8 mouse cellular contexts compared by ENCODE assay signal in genomic region chr1:172207111-172207584, GRCm38 (mm10). TPM values are rescaled to one million over a fixed set of nuclear protein-coding genes. Genes with fewer than 3 reads are reported as not detected.
DNase-seq lines count a peak whose midpoint lies in the region; ATAC-seq and TF ChIP-seq lines count a peak whose summit lies in the region.

No protein-coding gene starts in this region.

- 0 out of 2 replicates have a peak overlapping the region, but pooled peaks have one; percentile 80 for H3K27ac ChIP-seq in neural tube, embryonic 11.5 days (ENCODE audit: low read depth, low read length)
- peak overlapping the region; percentile 96 for H3K27ac ChIP-seq in heart, embryonic 16.5 days (ENCODE audit: low read length)
- H3K27ac ChIP-seq in liver, embryonic 12.5 days, result no peak overlapping the region; the same call in 1 of the 2 replicates
- peak overlapping the region; percentile 93 for H3K27ac ChIP-seq in stomach, postnatal 0 days (replicated peaks)

- H3K27me3 ChIP-seq in neural tube, embryonic 11.5 days (ENCODE audit: control insufficient read depth, insufficient read depth, low read length), result no peaks in the 10 kb centered on the region
- no peaks in the 10 kb centered on the region for H3K27me3 ChIP-seq in heart, embryonic 16.5 days (ENCODE audit: control insufficient read depth, insufficient read depth, low read length)
- H3K27me3 ChIP-seq in liver, embryonic 12.5 days (replicated peaks), result peaks cover 21% of the 10 kb centered on the region
- H3K27me3 ChIP-seq in stomach, postnatal 0 days (ENCODE audit: control insufficient read depth, insufficient read depth, low read length), result no peaks in the 10 kb centered on the region

- H3K4me2 ChIP-seq in neural tube, embryonic 11.5 days (ENCODE audit: low read depth), result peak overlapping the region; percentile 68
- peak overlapping the region; percentile 68 for H3K4me2 ChIP-seq in heart, embryonic 16.5 days (ENCODE audit: low read depth, low read length)
- peak overlapping the region; percentile 67 for H3K4me2 ChIP-seq in liver, embryonic 12.5 days
- H3K4me2 ChIP-seq in stomach, postnatal 0 days (replicated peaks; ENCODE audit: low read depth), result peak overlapping the region; percentile 69; the same call in 1 of the 2 replicates

- no peak overlapping the region; the same call in 1 of the 2 replicates for H3K9ac ChIP-seq in neural tube, embryonic 11.5 days (ENCODE audit: low read length)
- H3K9ac ChIP-seq in heart, embryonic 16.5 days (ENCODE audit: low read length), result peak overlapping the region; percentile 94
- H3K9ac ChIP-seq in liver, embryonic 12.5 days, result no peak overlapping the region
- no peak overlapping the region for H3K9ac ChIP-seq in stomach, postnatal 0 days (ENCODE audit: low read length)

- no peak for TF ChIP-seq CTCF in stomach, postnatal 0 days (IDR thresholded peaks at IDR 0.05; ENCODE audit: low read depth)

- no peaks in the 10 kb centered on the region for H3K9me3 ChIP-seq in neural tube, embryonic 11.5 days (ENCODE audit: control insufficient read depth, low read length)
- no peaks in the 10 kb centered on the region for H3K9me3 ChIP-seq in heart, embryonic 16.5 days (replicated peaks; ENCODE audit: control insufficient read depth, low read length)
- H3K9me3 ChIP-seq in liver, embryonic 12.5 days (replicated peaks), result no peaks in the 10 kb centered on the region
- no peaks in the 10 kb centered on the region for H3K9me3 ChIP-seq in stomach, postnatal 0 days (ENCODE audit: control insufficient read depth, low read length)

- DNase-seq in neural tube, embryonic 11.5 days (ENCODE audit: low spot score), result no peak
- DNase-seq in neural tube, embryonic 10.5 days (ENCODE audit: extremely low spot score, low spot score), result no peak
- DNase-seq in stomach, postnatal 0 days (ENCODE audit: low spot score), result no peak
- DNase-seq in thymus, postnatal 4 days, result no peak
- no peak for DNase-seq in embryo, embryonic 11 days

- TF ChIP-seq EP300 in stomach, postnatal 0 days (optimal IDR thresholded peaks at IDR 0.05), result no peak

- H3K4me3 ChIP-seq in neural tube, embryonic 11.5 days (ENCODE audit: low read depth, low read length), result peak overlapping the region; percentile 76; the same call in 1 of the 2 replicates
- peak overlapping the region; percentile 87; the same call in 1 of the 2 replicates for H3K4me3 ChIP-seq in heart, embryonic 16.5 days (ENCODE audit: low read length)
- 0 out of 2 replicates have a peak overlapping the region, but pooled peaks have one; percentile 61 for H3K4me3 ChIP-seq in liver, embryonic 12.5 days
- no peak overlapping the region for H3K4me3 ChIP-seq in stomach, postnatal 0 days (ENCODE audit: low read depth, low read length)

- H3K36me3 ChIP-seq in neural tube, embryonic 11.5 days (ENCODE audit: control insufficient read depth, insufficient read depth, low read length), result no peaks in the 10 kb centered on the region
- H3K36me3 ChIP-seq in heart, embryonic 16.5 days (ENCODE audit: control insufficient read depth, insufficient read depth), result no peaks in the 10 kb centered on the region
- no peaks in the 10 kb centered on the region for H3K36me3 ChIP-seq in liver, embryonic 12.5 days
- H3K36me3 ChIP-seq in stomach, postnatal 0 days (ENCODE audit: control insufficient read depth, insufficient read depth, low read length), result no peaks in the 10 kb centered on the region

- ATAC-seq in neural tube, embryonic 11.5 days (ENCODE audit: insufficient read depth, low FRiP score, low TSS enrichment), result no peak
- peak; percentile 57 for ATAC-seq in common myeloid progenitor, adult 5-6 weeks (replicated peaks; ENCODE audit: low read depth, poor library complexity, severe bottlenecking)
- peak; percentile 11; the same call in 1 of the 2 replicates for ATAC-seq in heart, embryonic 16.5 days (replicated peaks; ENCODE audit: extremely low read depth, insufficient read depth, low FRiP score)
- no peak for ATAC-seq in liver, embryonic 12.5 days
- no peak; the same call in 1 of the 2 replicates for ATAC-seq in stomach, postnatal 0 days (ENCODE audit: low FRiP score, low TSS enrichment)

- peaks cover 36% of the 10 kb centered on the region for H3K4me1 ChIP-seq in neural tube, embryonic 11.5 days (ENCODE audit: control insufficient read depth, insufficient read depth, low read length)
- peaks cover 45% of the 10 kb centered on the region for H3K4me1 ChIP-seq in heart, embryonic 16.5 days (ENCODE audit: control insufficient read depth, insufficient read depth, low read length)
- H3K4me1 ChIP-seq in liver, embryonic 12.5 days, result peaks cover 50% of the 10 kb centered on the region
- H3K4me1 ChIP-seq in stomach, postnatal 0 days (replicated peaks; ENCODE audit: control insufficient read depth, insufficient read depth), result peaks cover 15% of the 10 kb centered on the region

- 18% methylated on average over 7 of the region's 7 CpGs for WGBS in neural tube, embryonic 11.5 days
- 17% methylated on average over 7 of the region's 7 CpGs for WGBS in heart, embryonic 16.5 days
- WGBS in liver, embryonic 12.5 days (ENCODE audit: insufficient replicate concordance), result 39% methylated on average over 7 of the region's 7 CpGs
- WGBS in stomach, postnatal 0 days, result 10% methylated on average over 7 of the region's 7 CpGs

RNA-seq across cellular contexts. Expression of gene Pea15a, which starts 0.5 kb away (rescaled TPM):
- polyA plus RNA-seq in neural tube, embryonic 11.5 days (2014; fragmentation: Nextera tagmentation; extraction: Ambion mirVana), result 249 and 272 TPM in 2 replicates
- total RNA-seq in common myeloid progenitor, adult 5-6 weeks (2017), result 5.8 and 10.1 TPM in 2 replicates
- polyA plus RNA-seq in heart, embryonic 16.5 days (2015; fragmentation: Nextera tagmentation; extraction: Ambion mirVana), result 181 and 193 TPM in 2 replicates
- 25.7 and 26.0 TPM in 2 replicates for polyA plus RNA-seq in liver, embryonic 12.5 days (2016; fragmentation: Nextera tagmentation; extraction: Ambion mirVana)
- 79.4 and 81.6 TPM in 2 replicates for polyA plus RNA-seq in stomach, postnatal 0 days (2015; fragmentation: Nextera tagmentation; extraction: Ambion mirVana)

RNA-seq across cellular contexts. Expression of gene Casq1, which starts 12.5 kb away (rescaled TPM):
- polyA plus RNA-seq in neural tube, embryonic 11.5 days (2014; fragmentation: Nextera tagmentation; extraction: Ambion mirVana), result 2.2 and 2.5 TPM in 2 replicates
- 0.23 TPM in 1 of 2 replicates, not detected in the other for total RNA-seq in common myeloid progenitor, adult 5-6 weeks (2017)
- 106 and 108 TPM in 2 replicates for polyA plus RNA-seq in heart, embryonic 16.5 days (2015; fragmentation: Nextera tagmentation; extraction: Ambion mirVana)
- 0.08 and 0.32 TPM in 2 replicates for polyA plus RNA-seq in liver, embryonic 12.5 days (2016; fragmentation: Nextera tagmentation; extraction: Ambion mirVana)
- polyA plus RNA-seq in stomach, postnatal 0 days (2015; fragmentation: Nextera tagmentation; extraction: Ambion mirVana), result 9.8 and 9.9 TPM in 2 replicates

RNA-seq across cellular contexts. Expression of gene Atp1a4, which starts 51.1 kb away (rescaled TPM):
- polyA plus RNA-seq in neural tube, embryonic 11.5 days (2014; fragmentation: Nextera tagmentation; extraction: Ambion mirVana), result not detected in 2 replicates
- total RNA-seq in common myeloid progenitor, adult 5-6 weeks (2017), result not detected in 2 replicates
- 0.16 and 0.17 TPM in 2 replicates for polyA plus RNA-seq in heart, embryonic 16.5 days (2015; fragmentation: Nextera tagmentation; extraction: Ambion mirVana)
- not detected in 2 replicates for polyA plus RNA-seq in liver, embryonic 12.5 days (2016; fragmentation: Nextera tagmentation; extraction: Ambion mirVana)
- not detected in 2 replicates for polyA plus RNA-seq in stomach, postnatal 0 days (2015; fragmentation: Nextera tagmentation; extraction: Ambion mirVana)

RNA-seq across cellular contexts. Expression of gene Igsf8, which starts 54.3 kb away (rescaled TPM):
- polyA plus RNA-seq in neural tube, embryonic 11.5 days (2014; fragmentation: Nextera tagmentation; extraction: Ambion mirVana), result 121 and 142 TPM in 2 replicates
- 18.2 and 20.0 TPM in 2 replicates for total RNA-seq in common myeloid progenitor, adult 5-6 weeks (2017)
- polyA plus RNA-seq in heart, embryonic 16.5 days (2015; fragmentation: Nextera tagmentation; extraction: Ambion mirVana), result 25.3 and 30.6 TPM in 2 replicates
- polyA plus RNA-seq in liver, embryonic 12.5 days (2016; fragmentation: Nextera tagmentation; extraction: Ambion mirVana), result 19.0 and 20.5 TPM in 2 replicates
- polyA plus RNA-seq in stomach, postnatal 0 days (2015; fragmentation: Nextera tagmentation; extraction: Ambion mirVana), result 19.1 and 19.5 TPM in 2 replicates

RNA-seq across cellular contexts. Expression of gene Dcaf8, which starts 59.3 kb away (rescaled TPM):
- polyA plus RNA-seq in neural tube, embryonic 11.5 days (2014; fragmentation: Nextera tagmentation; extraction: Ambion mirVana), result 105 and 113 TPM in 2 replicates
- total RNA-seq in common myeloid progenitor, adult 5-6 weeks (2017), result 157 and 167 TPM in 2 replicates
- 117 and 129 TPM in 2 replicates for polyA plus RNA-seq in heart, embryonic 16.5 days (2015; fragmentation: Nextera tagmentation; extraction: Ambion mirVana)
- polyA plus RNA-seq in liver, embryonic 12.5 days (2016; fragmentation: Nextera tagmentation; extraction: Ambion mirVana), result 77.8 and 82.3 TPM in 2 replicates
- 57.0 and 59.8 TPM in 2 replicates for polyA plus RNA-seq in stomach, postnatal 0 days (2015; fragmentation: Nextera tagmentation; extraction: Ambion mirVana)

Comparison
In these comparisons a context has a peak if more than half of its experiments do, and no peak if none do; other contexts are left out.
1. ATAC-seq: peak in common myeloid progenitor, adult 5-6 weeks (single experiment) and heart, embryonic 16.5 days (single experiment); none in neural tube, embryonic 11.5 days (single experiment), liver, embryonic 12.5 days (single experiment) and stomach, postnatal 0 days (single experiment).
2. Peak in every context shown above with its lines, with median percentiles within 50 percentile points of each other: H3K4me2 ChIP-seq.